Mouse (Mus musculus) ES-CJ7 (cell line): ENCODE measurements around the gene Mtmr1.

Source experiments
- DNase-seq: peaks from one replicate; pipeline ENCODE4 v3.0.0; 2011; ENCODE audit warnings: low read depth, low spot score

Gene Mtmr1

GRCm38 (mm10) chrX:71364554-71364991, at the start of gene Mtmr1:
TSS of gene Mtmr1 (plus strand) at chrX:71364760.
- DNase-seq = peak; percentile 35

GRCm38 (mm10) chrX:71352033-71352432, 12.5 kb upstream of the Mtmr1 start:
- DNase-seq = peak; percentile 11

- DNase-seq = no peak
These were observed 9.2 kb upstream of the Mtmr1 start for GRCm38 (mm10) chrX:71355331-71355730.

GRCm38 (mm10) chrX:71361793-71362192, 2.8 kb upstream of the Mtmr1 start:
- peak; percentile 35 for DNase-seq

- no peak for DNase-seq
These were observed 498 bp upstream of the Mtmr1 start for GRCm38 (mm10) chrX:71364062-71364461.

GRCm38 (mm10) chrX:71365011-71365410, 451 bp downstream of the Mtmr1 start:
- peak; percentile 2 for DNase-seq

GRCm38 (mm10) chrX:71365510-71365909, 950 bp downstream of the Mtmr1 start:
- no peak for DNase-seq

GRCm38 (mm10) chrX:71366973-71367372, 2.4 kb downstream of the Mtmr1 start:
- DNase-seq = no peak

- DNase-seq = no peak
These were observed 12.2 kb downstream of the Mtmr1 start for GRCm38 (mm10) chrX:71376781-71377180.

- DNase-seq = no peak
These were observed 13.9 kb downstream of the Mtmr1 start for GRCm38 (mm10) chrX:71378435-71378834.

- DNase-seq = peak; percentile 24
These were observed 17.0 kb downstream of the Mtmr1 start for GRCm38 (mm10) chrX:71381571-71381970.

- DNase-seq = no peak
These were observed 31.8 kb downstream of the Mtmr1 start for GRCm38 (mm10) chrX:71396326-71396725.

GRCm38 (mm10) chrX:71406290-71406689, 41.7 kb downstream of the Mtmr1 start:
- DNase-seq = peak; percentile 40

GRCm38 (mm10) chrX:71408386-71408785, 43.8 kb downstream of the Mtmr1 start:
- no peak for DNase-seq

GRCm38 (mm10) chrX:71412776-71413175, 48.2 kb downstream of the Mtmr1 start:
- DNase-seq = no peak

GRCm38 (mm10) chrX:71413616-71414015, 49.1 kb downstream of the Mtmr1 start:
- DNase-seq = no peak

GRCm38 (mm10) chrX:71424852-71425251, 60.3 kb downstream of the Mtmr1 start:
- peak; percentile 9 for DNase-seq

- DNase-seq = peak; percentile 51
These were observed 61.4 kb downstream of the Mtmr1 start for GRCm38 (mm10) chrX:71425746-71426519.

GRCm38 (mm10) chrX:71427491-71427890, 62.9 kb downstream of the Mtmr1 start:
- no peak for DNase-seq

- DNase-seq = no peak
These were observed 66.3 kb downstream of the Mtmr1 start for GRCm38 (mm10) chrX:71430900-71431299.

GRCm38 (mm10) chrX:71434448-71434847, 69.9 kb downstream of the Mtmr1 start:
- DNase-seq = no peak

GRCm38 (mm10) chrX:71434860-71435259, 70.3 kb downstream of the Mtmr1 start:
- no peak for DNase-seq

- no peak for DNase-seq
These were observed 71.0 kb downstream of the Mtmr1 start for GRCm38 (mm10) chrX:71435542-71435941.

- no peak for DNase-seq
These were observed 74.9 kb downstream of the Mtmr1 start for GRCm38 (mm10) chrX:71439473-71439872.
